Mouse (Mus musculus): Measurements from ENCODE around the gene Sh2d3c.

GRCm38 (mm10) chr2:32752181-32752580, 31.3 kb downstream of the Sh2d3c start:
- TF ChIP-seq GATA1 (IDR thresholded peaks at IDR 0.05; ENCODE audit: borderline replicate concordance, low read length) (no peak), FLI1 (IDR thresholded peaks at IDR 0.05; ENCODE audit: low read length) (no peak)

All from megakaryocyte, embryonic 14.5 days (primary cell).